Mouse (Mus musculus): Measurements from ENCODE around the gene Ankrd13a. TPM values are rescaled to one million over a fixed set of nuclear protein-coding genes. Genes with fewer than 3 reads are reported as not detected.

Ankrd13a gene
- polyA plus RNA-seq, 1 experiment from 2014 or later: 44.4 TPM

DNA sequence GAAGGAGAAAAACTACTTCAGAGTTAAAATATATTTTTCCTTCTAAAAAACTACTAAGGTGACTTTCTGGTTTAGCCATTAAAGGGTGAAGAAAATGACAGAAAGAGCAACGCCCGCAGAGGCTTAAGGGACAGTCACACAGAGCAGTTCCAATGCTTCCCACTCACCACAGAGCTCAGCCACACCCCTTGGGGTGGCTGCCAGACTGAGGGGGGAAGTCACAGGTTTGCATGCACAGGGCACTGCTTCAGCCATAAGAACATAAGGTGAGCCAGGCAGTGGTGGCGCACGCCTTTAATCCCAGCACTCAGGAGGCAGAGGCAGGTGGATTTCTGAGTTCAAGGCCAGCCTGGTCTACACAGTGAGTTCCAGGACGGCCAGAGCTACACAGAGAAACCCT, 28.9 kb upstream of the Ankrd13a start:
- Histone ChIP-seq H3K36me3 (replicated peaks) (peaks cover 89% of the 10 kb centered on the region), H3K4me3 (no peak overlapping the region)
- 88% methylated on average over 5 of the region's 5 CpGs for WGBS

GRCm38 (mm10) chr5:114746886-114747285, 27.6 kb upstream of the Ankrd13a start:
- no peak overlapping the region for H3K27ac ChIP-seq (replicated peaks)
- H3K27me3 ChIP-seq (replicated peaks; ENCODE audit: low read depth, poor library complexity, severe bottlenecking): no peaks in the 10 kb centered on the region
- no peak overlapping the region for H3K4me3 ChIP-seq
- 93% methylated on average over 4 of the region's 4 CpGs for WGBS
- H3K36me3 ChIP-seq (replicated peaks): peaks cover 91% of the 10 kb centered on the region
- DNase-seq (ENCODE audit: low spot score): no peak
- H3K9me3 ChIP-seq: no peaks in the 10 kb centered on the region
- no peaks in the 10 kb centered on the region for H3K4me1 ChIP-seq

More for the DNA sequence above, 28.9 kb upstream of the Ankrd13a start:
- no peaks in the 10 kb centered on the region for H3K27me3 ChIP-seq (replicated peaks; ENCODE audit: low read depth, poor library complexity, severe bottlenecking)
- DNase-seq (ENCODE audit: low spot score): no peak
- no peaks in the 10 kb centered on the region for H3K4me1 ChIP-seq
- no peak overlapping the region for H3K27ac ChIP-seq (replicated peaks)
- no peaks in the 10 kb centered on the region for H3K9me3 ChIP-seq

GRCm38 (mm10) chr5:114747521-114747920, 27.0 kb upstream of the Ankrd13a start:
- peaks cover 91% of the 10 kb centered on the region for H3K36me3 ChIP-seq (replicated peaks)
- no peak for DNase-seq (ENCODE audit: low spot score)

DNA sequence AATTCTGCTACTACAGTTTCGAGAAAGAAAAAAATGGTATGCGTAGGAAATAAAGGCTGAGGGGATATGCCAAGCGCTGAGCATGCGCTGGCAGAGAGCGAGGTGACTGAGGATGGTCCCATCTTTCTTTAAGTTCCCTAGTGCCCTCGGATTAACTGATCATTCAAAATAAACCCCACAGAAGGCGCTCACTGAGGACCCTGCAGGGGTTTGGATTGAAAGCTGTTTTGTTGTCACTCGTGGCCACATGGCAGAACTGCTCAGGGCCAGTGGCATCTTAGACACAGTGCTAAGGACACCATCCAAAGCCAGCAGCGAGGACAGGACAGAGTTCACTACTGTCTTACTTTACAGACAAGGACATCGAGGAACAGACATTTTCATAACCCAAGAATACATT, 24.2 kb upstream of the Ankrd13a start:
- Histone ChIP-seq H3K36me3 (replicated peaks) (peaks cover 91% of the 10 kb centered on the region), H3K27me3 (replicated peaks; ENCODE audit: low read depth, poor library complexity, severe bottlenecking) (no peaks in the 10 kb centered on the region)

More at GRCm38 (mm10) chr5:114747521-114747920, 27.0 kb upstream of the Ankrd13a start:
- no peaks in the 10 kb centered on the region for H3K9me3 ChIP-seq
- no peaks in the 10 kb centered on the region for H3K27me3 ChIP-seq (replicated peaks; ENCODE audit: low read depth, poor library complexity, severe bottlenecking)
- no peaks in the 10 kb centered on the region for H3K4me1 ChIP-seq
- 93% methylated on average over 5 of the region's 5 CpGs for WGBS
- H3K4me3 ChIP-seq: no peak overlapping the region
- H3K27ac ChIP-seq (replicated peaks): no peak overlapping the region

DNA sequence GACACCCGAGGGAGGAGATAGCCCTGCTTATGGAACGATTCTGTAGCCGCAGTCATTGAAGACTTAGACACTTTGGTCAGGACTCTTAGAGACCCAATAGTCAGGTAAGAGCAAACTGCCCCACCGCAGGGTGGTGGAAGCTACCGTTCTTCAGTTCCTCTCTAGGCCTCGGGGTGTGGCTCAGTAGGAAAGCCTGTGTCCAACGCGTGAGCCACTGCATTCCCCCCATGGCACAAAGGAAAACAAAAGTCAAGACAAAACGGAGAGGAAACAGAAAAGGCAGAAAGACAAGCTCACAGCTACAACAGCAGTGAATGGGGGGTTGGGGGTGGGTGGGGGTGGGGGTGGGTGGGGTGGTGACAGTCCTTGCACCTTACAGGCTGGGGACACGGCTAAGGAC, 22.1 kb upstream of the Ankrd13a start:
- WGBS: 92% methylated on average over 10 of the region's 10 CpGs
- no peak for DNase-seq (ENCODE audit: low spot score)
- peaks cover 91% of the 10 kb centered on the region for H3K36me3 ChIP-seq (replicated peaks)

More for the DNA sequence above, 24.2 kb upstream of the Ankrd13a start:
- Histone ChIP-seq H3K4me1 (no peaks in the 10 kb centered on the region), H3K9me3 (no peaks in the 10 kb centered on the region), H3K4me3 (no peak overlapping the region), H3K27ac (replicated peaks) (no peak overlapping the region)
- WGBS: 88% methylated on average over 10 of the region's 10 CpGs
- no peak for DNase-seq (ENCODE audit: low spot score)

GRCm38 (mm10) chr5:114753384-114753783, 21.1 kb upstream of the Ankrd13a start:
- Histone ChIP-seq H3K36me3 (replicated peaks) (peaks cover 89% of the 10 kb centered on the region), H3K4me1 (no peaks in the 10 kb centered on the region), H3K9me3 (no peaks in the 10 kb centered on the region), H3K27me3 (replicated peaks; ENCODE audit: low read depth, poor library complexity, severe bottlenecking) (no peaks in the 10 kb centered on the region), H3K4me3 (no peak overlapping the region), H3K27ac (replicated peaks) (no peak overlapping the region)
- 90% methylated on average over 12 of the region's 12 CpGs for WGBS
- no peak for DNase-seq (ENCODE audit: low spot score)

More for the DNA sequence above, 22.1 kb upstream of the Ankrd13a start:
- Histone ChIP-seq H3K9me3 (no peaks in the 10 kb centered on the region), H3K4me3 (no peak overlapping the region), H3K4me1 (no peaks in the 10 kb centered on the region), H3K27ac (replicated peaks) (no peak overlapping the region), H3K27me3 (replicated peaks; ENCODE audit: low read depth, poor library complexity, severe bottlenecking) (no peaks in the 10 kb centered on the region)

DNA sequence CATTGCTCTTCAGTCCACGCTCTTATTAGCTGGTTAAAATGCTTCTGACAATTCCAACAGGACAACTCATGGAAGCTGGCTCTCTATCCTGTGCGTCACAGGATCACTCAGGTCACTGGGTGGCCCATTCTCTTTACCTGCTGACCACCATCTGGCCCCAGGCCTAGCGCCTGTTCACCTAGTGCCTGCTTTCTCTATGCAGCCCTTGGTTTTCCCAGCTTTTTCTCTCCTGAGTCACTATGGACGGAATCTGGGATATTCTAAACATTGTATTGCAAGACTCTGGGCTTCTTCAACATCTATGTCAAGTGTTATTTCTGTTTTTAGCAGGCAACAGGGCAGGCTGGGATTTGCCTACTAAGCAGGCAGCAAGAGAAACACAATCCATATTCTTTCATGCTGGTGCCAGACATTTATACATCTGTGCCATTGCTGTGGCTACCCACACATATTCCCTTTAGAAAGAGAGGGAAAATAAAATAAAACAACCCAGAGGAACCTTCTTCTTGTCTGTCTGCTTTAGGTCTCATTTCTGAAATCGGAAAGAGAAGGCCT, 14.9 kb upstream of the Ankrd13a start:
- DNase-seq (ENCODE audit: low spot score): no peak
- Histone ChIP-seq H3K27ac (replicated peaks) (no peak overlapping the region), H3K4me3 (no peak overlapping the region), H3K4me1 (no peaks in the 10 kb centered on the region), H3K36me3 (replicated peaks) (peaks cover 93% of the 10 kb centered on the region), H3K9me3 (no peaks in the 10 kb centered on the region), H3K27me3 (replicated peaks; ENCODE audit: low read depth, poor library complexity, severe bottlenecking) (no peaks in the 10 kb centered on the region)
- 89% methylated on average over 5 of the region's 5 CpGs for WGBS

DNA sequence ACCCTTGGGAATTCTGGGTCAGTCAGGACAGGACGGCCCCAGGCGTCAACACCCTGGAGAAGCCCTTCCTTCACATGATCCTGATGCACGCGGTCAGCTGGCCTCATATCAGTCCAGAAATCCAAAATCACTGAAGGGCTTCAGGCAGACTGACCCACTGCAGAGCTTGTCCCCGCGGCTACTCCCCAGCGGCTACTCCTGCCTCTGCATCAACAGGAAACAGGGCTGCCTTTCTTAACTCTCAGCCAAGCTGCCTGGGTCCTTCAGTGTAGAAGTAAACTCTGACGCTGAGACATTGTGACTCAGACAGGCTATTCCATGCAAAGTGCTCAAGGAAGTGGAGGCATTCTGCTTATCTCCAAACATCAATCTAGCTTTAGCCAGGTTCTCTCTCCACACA, 12.5 kb upstream of the Ankrd13a start:
- no peaks in the 10 kb centered on the region for H3K27me3 ChIP-seq (replicated peaks; ENCODE audit: low read depth, poor library complexity, severe bottlenecking)
- DNase-seq (ENCODE audit: low spot score): no peak
- WGBS: 88% methylated on average over 8 of the region's 8 CpGs
- H3K4me3 ChIP-seq: no peak overlapping the region
- peaks cover 91% of the 10 kb centered on the region for H3K36me3 ChIP-seq (replicated peaks)
- no peaks in the 10 kb centered on the region for H3K9me3 ChIP-seq
- H3K27ac ChIP-seq (replicated peaks): no peak overlapping the region
- H3K4me1 ChIP-seq: no peaks in the 10 kb centered on the region

- no peak overlapping the region for H3K27ac ChIP-seq (replicated peaks)
- no peaks in the 10 kb centered on the region for H3K27me3 ChIP-seq (replicated peaks; ENCODE audit: low read depth, poor library complexity, severe bottlenecking)
- peaks cover 68% of the 10 kb centered on the region for H3K36me3 ChIP-seq (replicated peaks)
- no peak overlapping the region for H3K4me3 ChIP-seq
- H3K9me3 ChIP-seq: no peaks in the 10 kb centered on the region
- no peak for DNase-seq (ENCODE audit: low spot score)
- 91% methylated on average over 18 of the region's 18 CpGs for WGBS
- peaks cover 3% of the 10 kb centered on the region; the same call in 1 of the 2 replicates for H3K4me1 ChIP-seq
Measured at GRCm38 (mm10) chr5:114764812-114765735, 9.4 kb upstream of the Ankrd13a start.

DNA sequence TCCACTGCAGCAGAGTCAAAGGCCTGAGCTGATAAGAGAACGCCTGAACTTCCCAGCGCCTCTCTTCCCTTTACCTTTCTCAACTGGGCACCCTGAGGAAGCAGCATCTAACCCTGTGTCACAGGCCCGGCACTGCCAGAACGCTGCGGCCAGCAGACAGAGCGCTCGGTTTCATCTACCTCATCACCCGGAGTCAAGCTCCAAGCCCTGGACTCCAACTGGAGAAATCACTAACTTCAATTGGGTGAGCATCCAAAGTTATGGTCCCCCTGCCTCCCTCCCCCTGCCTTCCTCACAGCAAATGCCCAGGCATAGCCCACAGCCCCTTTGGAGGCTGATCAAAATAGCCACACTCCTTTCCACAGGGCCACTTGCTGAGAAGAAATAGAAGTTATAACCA, 7.8 kb upstream of the Ankrd13a start:
- H3K9me3 ChIP-seq: no peaks in the 10 kb centered on the region
- no peak overlapping the region for H3K27ac ChIP-seq (replicated peaks)
- no peak for DNase-seq (ENCODE audit: low spot score)
- WGBS: 94% methylated on average over 8 of the region's 8 CpGs
- no peak overlapping the region for H3K4me3 ChIP-seq
- peaks cover 52% of the 10 kb centered on the region for H3K36me3 ChIP-seq (replicated peaks)
- no peaks in the 10 kb centered on the region for H3K27me3 ChIP-seq (replicated peaks; ENCODE audit: low read depth, poor library complexity, severe bottlenecking)
- peaks cover 6% of the 10 kb centered on the region for H3K4me1 ChIP-seq

GRCm38 (mm10) chr5:114767185-114767584, 7.3 kb upstream of the Ankrd13a start:
- Histone ChIP-seq H3K27me3 (replicated peaks; ENCODE audit: low read depth, poor library complexity, severe bottlenecking) (no peaks in the 10 kb centered on the region), H3K36me3 (replicated peaks) (peaks cover 47% of the 10 kb centered on the region), H3K4me3 (no peak overlapping the region), H3K4me1 (peaks cover 11% of the 10 kb centered on the region), H3K9me3 (no peaks in the 10 kb centered on the region), H3K27ac (replicated peaks) (no peak overlapping the region)
- no peak for DNase-seq (ENCODE audit: low spot score)
- WGBS: 93% methylated on average over 7 of the region's 7 CpGs

DNA sequence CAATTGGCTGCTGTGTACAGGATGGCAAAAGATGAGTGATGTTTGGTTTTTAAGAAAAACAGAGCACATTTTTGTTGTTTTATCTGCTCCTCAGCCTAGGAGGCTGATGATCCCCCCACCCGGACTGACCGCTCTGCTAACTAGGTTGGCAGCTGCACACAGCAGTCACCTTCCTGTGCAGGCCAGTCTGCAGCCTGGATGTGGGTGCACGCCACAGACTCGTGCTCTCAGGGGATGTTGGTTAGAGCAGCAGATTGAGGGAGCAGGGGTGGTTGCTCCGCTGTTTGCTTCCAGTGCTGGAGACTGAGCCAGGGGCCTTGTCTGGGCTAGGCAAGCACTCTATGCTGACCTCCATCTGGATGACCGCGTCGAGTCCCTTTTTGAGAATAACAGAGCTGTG, 4.7 kb upstream of the Ankrd13a start:
- 92% methylated on average over 8 of the region's 8 CpGs for WGBS
- no peak for DNase-seq (ENCODE audit: low spot score)
- no peaks in the 10 kb centered on the region for H3K9me3 ChIP-seq
- H3K4me3 ChIP-seq: no peak overlapping the region
- H3K27ac ChIP-seq (replicated peaks): no peak overlapping the region
- no peaks in the 10 kb centered on the region for H3K27me3 ChIP-seq (replicated peaks; ENCODE audit: low read depth, poor library complexity, severe bottlenecking)
- peaks cover 21% of the 10 kb centered on the region for H3K36me3 ChIP-seq (replicated peaks)
- H3K4me1 ChIP-seq: peaks cover 25% of the 10 kb centered on the region

- 78% methylated on average over 8 of the region's 8 CpGs for WGBS
- Histone ChIP-seq H3K36me3 (replicated peaks) (0 out of 2 replicates have a peak, but pooled peaks cover 3% of the 10 kb centered on the region), H3K4me3 (peak overlapping the region; percentile 82), H3K4me1 (peaks cover 37% of the 10 kb centered on the region), H3K9me3 (no peaks in the 10 kb centered on the region), H3K27me3 (replicated peaks; ENCODE audit: low read depth, poor library complexity, severe bottlenecking) (no peaks in the 10 kb centered on the region), H3K27ac (replicated peaks) (no peak overlapping the region)
- DNase-seq (ENCODE audit: low spot score): no peak
Measured at GRCm38 (mm10) chr5:114771796-114772195, 2.7 kb upstream of the Ankrd13a start.

Data from embryonic facial prominence, embryonic 10.5 days (tissue).